Mouse (Mus musculus): ENCODE measurements around the gene Dgkq. TPM values are rescaled to one million over a fixed set of nuclear protein-coding genes. Genes with fewer than 3 reads are reported as not detected.
A peak's percentile ranks its signal among the peaks of the same experiment; 100 is the strongest.
"Not testable (repeated sequence)": the region's sequence is repeated elsewhere in the genome, so short reads cannot be mapped to it uniquely, and the experiment has no call there.

Dgkq gene
- polyA plus RNA-seq, 1 experiment from 2014 or later: 12.8 TPM

GRCm38 (mm10) chr5:108647311-108647710 lies 22.2 kb downstream of the Dgkq start:
- 93% methylated on average over 2 of the region's 2 CpGs for WGBS
- Histone ChIP-seq H3K4me3 (no peak overlapping the region), H3K27me3 (ENCODE audit: low read depth, poor library complexity, severe bottlenecking) (no peaks in the 10 kb centered on the region), H3K36me3 (peaks cover 83% of the 10 kb centered on the region), H3K27ac (replicated peaks) (no peak overlapping the region), H3K4me1 (no peaks in the 10 kb centered on the region), H3K9me3 (replicated peaks) (no peaks in the 10 kb centered on the region)
- no peak for DNase-seq (ENCODE audit: low spot score)

DNA sequence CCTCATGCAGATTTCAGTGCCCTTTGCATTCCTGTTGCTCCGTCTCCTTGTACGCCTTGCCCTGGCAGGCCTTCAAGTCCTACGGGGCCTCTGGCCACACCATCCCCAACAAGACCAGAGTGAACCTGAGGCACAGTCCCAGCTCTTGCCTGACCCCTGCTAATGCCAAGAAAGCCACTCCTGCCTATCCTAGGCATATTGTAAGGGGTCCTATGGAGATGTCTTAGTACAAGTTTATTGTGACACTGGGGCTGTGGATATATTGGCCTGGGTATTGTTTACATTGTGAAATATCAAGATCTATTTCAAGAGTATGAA lies 23.2 kb downstream of the Dgkq start:
- H3K27me3 ChIP-seq (ENCODE audit: low read depth, poor library complexity, severe bottlenecking): no peaks in the 10 kb centered on the region
- H3K4me1 ChIP-seq: no peaks in the 10 kb centered on the region
- WGBS: 96% methylated on average over 3 of the region's 3 CpGs
- no peak for DNase-seq (ENCODE audit: low spot score)
- H3K9me3 ChIP-seq (replicated peaks): no peaks in the 10 kb centered on the region
- peaks cover 83% of the 10 kb centered on the region for H3K36me3 ChIP-seq
- H3K4me3 ChIP-seq: no peak overlapping the region
- no peak overlapping the region for H3K27ac ChIP-seq (replicated peaks)

- Histone ChIP-seq H3K36me3 (peaks cover 78% of the 10 kb centered on the region), H3K27me3 (ENCODE audit: low read depth, poor library complexity, severe bottlenecking) (no peaks in the 10 kb centered on the region), H3K9me3 (replicated peaks) (no peaks in the 10 kb centered on the region), H3K4me1 (no peaks in the 10 kb centered on the region), H3K4me3 (no peak overlapping the region), H3K27ac (replicated peaks) (no peak overlapping the region)
- 93% methylated on average over 9 of the region's 9 CpGs for WGBS
- DNase-seq (ENCODE audit: low spot score): no peak
These were observed 23.7 kb downstream of the Dgkq start for GRCm38 (mm10) chr5:108645651-108646342.

- peaks cover 62% of the 10 kb centered on the region for H3K36me3 ChIP-seq
- WGBS: 83% methylated on average over 2 of the region's 2 CpGs
- no peak for DNase-seq (ENCODE audit: low spot score)
These were observed 25.8 kb downstream of the Dgkq start for GRCm38 (mm10) chr5:108643674-108644073.

DNA sequence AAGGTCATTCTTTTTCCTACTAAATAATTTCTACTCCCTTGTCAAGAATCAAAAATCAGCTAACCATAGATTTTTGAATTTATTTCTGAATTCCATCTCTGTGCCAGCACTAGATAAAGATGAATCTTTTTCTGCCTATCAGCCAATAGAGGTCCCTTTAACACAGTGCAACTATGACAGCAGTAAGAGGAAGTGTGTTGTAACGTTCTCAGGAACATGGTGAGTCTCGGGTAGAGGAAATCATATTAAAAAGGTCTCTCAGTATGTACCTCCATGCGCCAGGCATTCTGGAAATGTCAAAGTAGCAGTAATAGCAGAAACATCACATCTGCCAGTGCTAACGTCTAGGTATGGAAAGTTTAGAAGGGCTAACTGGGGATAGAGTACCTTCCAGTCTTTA lies 33.3 kb downstream of the Dgkq start:
- no peaks in the 10 kb centered on the region for H3K4me1 ChIP-seq
- H3K9me3 ChIP-seq (replicated peaks): no peaks in the 10 kb centered on the region
- H3K36me3 ChIP-seq: 0 out of 2 replicates have a peak, but pooled peaks cover 6% of the 10 kb centered on the region
- H3K4me3 ChIP-seq: no peak overlapping the region
- no peaks in the 10 kb centered on the region for H3K27me3 ChIP-seq (ENCODE audit: low read depth, poor library complexity, severe bottlenecking)
- no peak for DNase-seq (ENCODE audit: low spot score)
- H3K27ac ChIP-seq (replicated peaks): no peak overlapping the region
- WGBS: 79% methylated on average over 4 of the region's 4 CpGs

More at GRCm38 (mm10) chr5:108643674-108644073, 25.8 kb downstream of the Dgkq start:
- Histone ChIP-seq H3K4me3 (no peak overlapping the region), H3K9me3 (replicated peaks) (no peaks in the 10 kb centered on the region), H3K27ac (replicated peaks) (no peak overlapping the region), H3K4me1 (no peaks in the 10 kb centered on the region), H3K27me3 (ENCODE audit: low read depth, poor library complexity, severe bottlenecking) (no peaks in the 10 kb centered on the region)

DNA sequence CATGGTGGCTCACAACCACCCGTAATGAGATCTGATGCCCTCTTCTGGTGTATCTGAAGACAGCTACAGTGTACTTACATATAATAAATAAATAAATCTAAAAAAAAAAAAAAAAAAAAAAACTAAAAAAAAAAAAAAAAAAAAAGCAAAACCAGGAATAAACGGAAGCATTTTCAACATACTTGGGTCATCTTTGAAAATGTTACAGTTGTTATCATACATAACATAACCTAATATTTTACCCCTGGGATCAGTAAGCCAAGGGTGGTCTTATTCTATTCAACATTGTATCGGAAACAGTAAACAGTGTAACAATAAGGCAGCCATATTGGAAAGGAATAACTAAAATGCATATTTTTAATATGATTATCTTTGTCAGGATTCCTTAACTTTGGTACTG lies 35.4 kb downstream of the Dgkq start:
- H3K9me3 ChIP-seq (replicated peaks); H3K4me1 ChIP-seq; H3K27me3 ChIP-seq (ENCODE audit: low read depth, poor library complexity, severe bottlenecking); DNase-seq (ENCODE audit: low spot score); H3K36me3 ChIP-seq; H3K27ac ChIP-seq (replicated peaks); H3K4me3 ChIP-seq: not testable (repeated sequence)
- 86% methylated on average over 3 of the region's 3 CpGs for WGBS

- DNase-seq (ENCODE audit: low spot score): no peak
- Histone ChIP-seq H3K4me3 (no peak overlapping the region), H3K9me3 (replicated peaks) (no peaks in the 10 kb centered on the region), H3K36me3 (no peaks in the 10 kb centered on the region), H3K4me1 (peaks cover 13% of the 10 kb centered on the region), H3K27ac (replicated peaks) (no peak overlapping the region), H3K27me3 (ENCODE audit: low read depth, poor library complexity, severe bottlenecking) (no peaks in the 10 kb centered on the region)
- 84% methylated on average over 4 of the region's 4 CpGs for WGBS
These were observed 35.8 kb downstream of the Dgkq start for GRCm38 (mm10) chr5:108633676-108634075.

GRCm38 (mm10) chr5:108629634-108630483 lies 39.6 kb downstream of the Dgkq start, which contains the start of the genes Gak and Tmem175:
Gene Gak, minus strand, starts transcription at chr5:108629755.
Gene Tmem175, plus strand, starts transcription at chr5:108629770.
- Histone ChIP-seq H3K27ac (replicated peaks) (peak within 1 kb of the TSS; percentile 93), H3K27me3 (ENCODE audit: low read depth, poor library complexity, severe bottlenecking) (no peaks in the 10 kb centered on the region), H3K4me3 (peak within 1 kb of the TSS; percentile 88), H3K9me3 (replicated peaks) (no peaks in the 10 kb centered on the region), H3K4me1 (peaks cover 26% of the 10 kb centered on the region), H3K36me3 (peaks cover under 1% of the 10 kb centered on the region; the same call in 1 of the 2 replicates)
- WGBS: 1% methylated on average over 58 of the region's 58 CpGs
- peak; percentile 93 for DNase-seq (ENCODE audit: low spot score)

GRCm38 (mm10) chr5:108628891-108629633 lies 40.4 kb downstream of the Dgkq start:
- Histone ChIP-seq H3K4me3 (peak overlapping the region; percentile 88), H3K9me3 (replicated peaks) (no peaks in the 10 kb centered on the region), H3K4me1 (peaks cover 26% of the 10 kb centered on the region), H3K27ac (replicated peaks) (peak overlapping the region; percentile 93), H3K36me3 (peaks cover 8% of the 10 kb centered on the region), H3K27me3 (ENCODE audit: low read depth, poor library complexity, severe bottlenecking) (no peaks in the 10 kb centered on the region)
- 3% methylated on average over 32 of the region's 32 CpGs for WGBS
- DNase-seq (ENCODE audit: low spot score): no peak

- peaks cover 26% of the 10 kb centered on the region for H3K4me1 ChIP-seq
- WGBS: 84% methylated on average over 4 of the region's 4 CpGs
- no peak for DNase-seq (ENCODE audit: low spot score)
- H3K27ac ChIP-seq (replicated peaks): no peak overlapping the region
- no peak overlapping the region for H3K4me3 ChIP-seq
- H3K27me3 ChIP-seq (ENCODE audit: low read depth, poor library complexity, severe bottlenecking): no peaks in the 10 kb centered on the region
- H3K9me3 ChIP-seq (replicated peaks): no peaks in the 10 kb centered on the region
- peaks cover 37% of the 10 kb centered on the region for H3K36me3 ChIP-seq
These were observed 43.3 kb downstream of the Dgkq start for GRCm38 (mm10) chr5:108626050-108626660.

DNA sequence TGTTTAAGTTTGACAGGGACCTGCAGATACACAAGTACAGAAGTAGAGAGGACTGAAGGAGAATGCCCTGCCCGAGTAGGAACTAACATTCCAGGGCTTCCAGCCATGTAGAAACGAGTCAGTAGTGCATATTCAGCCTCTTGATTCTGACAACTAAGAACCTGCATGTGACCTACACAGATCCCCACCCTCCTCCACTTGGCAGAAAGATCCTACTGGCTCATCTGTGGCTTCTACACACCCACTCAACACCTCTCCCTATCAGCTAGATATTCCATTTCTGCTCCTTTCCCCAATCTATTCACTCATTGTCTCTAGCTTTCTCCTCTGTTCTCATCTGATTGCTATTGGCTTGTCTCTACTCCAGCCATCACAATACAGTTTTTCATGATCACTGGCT lies 47.6 kb downstream of the Dgkq start:
- no peak for DNase-seq (ENCODE audit: low spot score)
- 82% methylated on average over 2 of the region's 2 CpGs for WGBS
- no peaks in the 10 kb centered on the region for H3K9me3 ChIP-seq (replicated peaks)
- H3K36me3 ChIP-seq: peaks cover 74% of the 10 kb centered on the region
- no peak overlapping the region for H3K27ac ChIP-seq (replicated peaks)
- H3K4me3 ChIP-seq: no peak overlapping the region
- H3K27me3 ChIP-seq (ENCODE audit: low read depth, poor library complexity, severe bottlenecking): no peaks in the 10 kb centered on the region
- no peaks in the 10 kb centered on the region for H3K4me1 ChIP-seq

DNA sequence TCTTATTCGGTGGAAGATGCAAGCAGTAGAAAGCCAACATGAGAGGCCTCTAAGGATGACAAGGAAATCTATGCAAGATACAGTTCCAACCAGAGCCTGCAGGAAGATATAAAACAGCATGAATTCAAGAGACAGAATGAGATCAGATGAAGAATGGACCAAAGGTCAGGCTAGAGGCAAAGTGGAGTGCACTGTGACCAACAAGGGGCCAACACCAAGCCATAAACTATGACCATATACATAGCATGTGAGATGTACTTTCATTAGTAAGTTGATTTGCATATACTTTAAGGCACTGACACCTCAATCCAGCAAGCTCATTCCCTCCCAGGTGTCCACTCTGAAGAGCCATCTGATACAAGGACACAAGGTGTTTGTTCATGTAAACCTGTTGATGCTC lies 59.0 kb downstream of the Dgkq start:
- no peaks in the 10 kb centered on the region for H3K4me1 ChIP-seq
- WGBS: 100% methylated on average over 1 of the region's 1 CpGs
- H3K27ac ChIP-seq (replicated peaks): no peak overlapping the region
- H3K9me3 ChIP-seq (replicated peaks): no peaks in the 10 kb centered on the region
- H3K4me3 ChIP-seq: no peak overlapping the region
- H3K27me3 ChIP-seq (ENCODE audit: low read depth, poor library complexity, severe bottlenecking): no peaks in the 10 kb centered on the region
- no peak for DNase-seq (ENCODE audit: low spot score)
- peaks cover 98% of the 10 kb centered on the region for H3K36me3 ChIP-seq
